In genomic region chr7:132811716-132812618, GRCm38 (mm10) we compare ENCODE assay signal across 8 mouse cellular contexts. TPM values are rescaled to one million over a fixed set of nuclear protein-coding genes. Genes with fewer than 3 reads are reported as not detected.
DNase-seq lines count a peak whose midpoint lies in the region; ATAC-seq and TF ChIP-seq lines count a peak whose summit lies in the region.

No protein-coding gene starts in this region.

- H3K9ac ChIP-seq in intestine, embryonic 14.5 days (ENCODE audit: low read length): peak overlapping the region; percentile 78

- peak overlapping the region; percentile 87 for H3K4me2 ChIP-seq in intestine, embryonic 14.5 days (ENCODE audit: low read length)

- H3K27ac ChIP-seq in left cerebral cortex, adult 2 months: peak overlapping the region; percentile 90
- peak overlapping the region; percentile 90 for H3K27ac ChIP-seq in intestine, embryonic 14.5 days (ENCODE audit: low read depth)

- ATAC-seq in intestine, embryonic 14.5 days (replicated peaks; ENCODE audit: low FRiP score, low TSS enrichment, low read depth): no peak

- intact Hi-C loops in left cerebral cortex, adult 2 months (cut with DNase I): loop anchor here (1.0 to 5.0 kb wide), 6 partner anchors 40 to 310 kb away; partner anchors contain the start of genes Ctbp2, Eef1akmt2, Fgfr2 and Oat

- peaks cover 33% of the 10 kb centered on the region for H3K27me3 ChIP-seq in erythroblast, embryonic 14.5 days (ENCODE audit: control insufficient read depth)
- no peaks in the 10 kb centered on the region for H3K27me3 ChIP-seq in intestine, embryonic 14.5 days (replicated peaks; ENCODE audit: control insufficient read depth, insufficient read depth, low read length)

- 14% methylated on average over 23 of the region's 23 CpGs for WGBS in intestine, embryonic 14.5 days

- H3K4me1 ChIP-seq in erythroblast, embryonic 14.5 days (ENCODE audit: control insufficient read depth): peaks cover 68% of the 10 kb centered on the region
- peaks cover 55% of the 10 kb centered on the region for H3K4me1 ChIP-seq in intestine, embryonic 14.5 days (replicated peaks; ENCODE audit: control insufficient read depth, insufficient read depth, low read length)

- no peaks in the 10 kb centered on the region for H3K9me3 ChIP-seq in erythroblast, embryonic 14.5 days (ENCODE audit: control insufficient read depth, low read length)
- no peaks in the 10 kb centered on the region for H3K9me3 ChIP-seq in intestine, embryonic 14.5 days (ENCODE audit: control insufficient read depth, low read length)

- TF ChIP-seq CTCF in left cerebral cortex, adult 2 months (IDR thresholded peaks at IDR 0.05): peak; percentile 12

- DNase-seq in left cerebral cortex, adult 2 months (ENCODE audit: extremely low spot score in 1 of 2, low spot score in 2 of 2): peak in 1 of 2 experiments; percentile 54
- DNase-seq in left cerebral cortex, adult 9 months (ENCODE audit: low spot score in 2 of 2): no peak
- DNase-seq in adrenal gland, postnatal 36 days: peak; percentile 38 to 48
- peak; percentile 67 for DNase-seq in intestine, embryonic 14.5 days (ENCODE audit: low spot score)
- DNase-seq in lung, postnatal 25 days (ENCODE audit: low spot score): peak; percentile 61
- peak; percentile 47 to 78 for DNase-seq in spleen, postnatal 4 days (ENCODE audit: low spot score in 2 of 2)
- no peak for DNase-seq in urinary bladder, adult 18-20 months (ENCODE audit: low spot score in 2 of 2)

- peaks cover 4% of the 10 kb centered on the region for H3K36me3 ChIP-seq in erythroblast, embryonic 14.5 days (ENCODE audit: control insufficient read depth)
- no peaks in the 10 kb centered on the region for H3K36me3 ChIP-seq in intestine, embryonic 14.5 days (ENCODE audit: control insufficient read depth, insufficient read depth, low read length)

- peak overlapping the region; percentile 88 for H3K4me3 ChIP-seq in left cerebral cortex, adult 2 months
- peak overlapping the region; percentile 79 for H3K4me3 ChIP-seq in erythroblast, embryonic 14.5 days (replicated peaks)
- H3K4me3 ChIP-seq in intestine, embryonic 14.5 days (ENCODE audit: low read depth, low read length): peak overlapping the region; percentile 76

RNA-seq across cellular contexts. Expression of gene Fam53b, which starts 1.7 kb away (rescaled TPM):
- 10 to 100 TPM; 57.1 to 75.2 TPM for total RNA-seq in left cerebral cortex, adult 2 months (2021)
- 10 to 100 TPM; 65.9 to 94.9 TPM for total RNA-seq in adrenal gland, postnatal 36 days (2021)
- 21.4 and 23.3 TPM in 2 replicates for polyA plus RNA-seq in erythroblast, embryonic 14.5 days (2012)
- 20.4 and 23.2 TPM in 2 replicates for polyA plus RNA-seq in intestine, embryonic 14.5 days (2014; fragmentation: Nextera tagmentation; extraction: Ambion mirVana)

RNA-seq across cellular contexts. Expression of gene Eef1akmt2, which starts 40.5 kb away (rescaled TPM):
- total RNA-seq in left cerebral cortex, adult 2 months (2021): 10 to 100 TPM; 33.2 to 33.8 TPM
- 10 to 100 TPM; 23.8 to 30.0 TPM for total RNA-seq in adrenal gland, postnatal 36 days (2021)
- 0.45 and 0.72 TPM in 2 replicates for polyA plus RNA-seq in erythroblast, embryonic 14.5 days (2012)
- 59.6 and 69.8 TPM in 2 replicates for polyA plus RNA-seq in intestine, embryonic 14.5 days (2014; fragmentation: Nextera tagmentation; extraction: Ambion mirVana)

RNA-seq across cellular contexts. Expression of gene Abraxas2, which starts 47.1 kb away (rescaled TPM):
- total RNA-seq in left cerebral cortex, adult 2 months (2021): 10 to 100 TPM; 26.6 to 27.6 TPM
- 10 to 100 TPM; 35.8 to 36.1 TPM for total RNA-seq in adrenal gland, postnatal 36 days (2021)
- 0.22 and 0.24 TPM in 2 replicates for polyA plus RNA-seq in erythroblast, embryonic 14.5 days (2012)
- 33.5 and 34.7 TPM in 2 replicates for polyA plus RNA-seq in intestine, embryonic 14.5 days (2014; fragmentation: Nextera tagmentation; extraction: Ambion mirVana)

Comparison
In these comparisons a context has a peak if more than half of its experiments do, and no peak if none do; other contexts are left out.
1. DNase-seq: peak in adrenal gland, postnatal 36 days (2 of 2), intestine, embryonic 14.5 days (single experiment), lung, postnatal 25 days (single experiment) and spleen, postnatal 4 days (2 of 2); none in left cerebral cortex, adult 9 months (0 of 2) and urinary bladder, adult 18-20 months (0 of 2).
2. Peak in every context shown above with its lines, with median percentiles within 50 percentile points of each other: H3K4me3 ChIP-seq.